Mouse (Mus musculus) left cerebral cortex, adult 9 months (tissue): Measurements from ENCODE around the gene Smim22.

ENCODE experiments used
- DNase-seq, 2 experiments: peaks; one replicate each; pipeline ENCODE4 v3.0.0; 2022; ENCODE audit warnings: low spot score in 2 of 2

Gene Smim22

GRCm38 (mm10) chr16:5008076-5008475, 988 bp downstream of the Smim22 start:
- no peak for DNase-seq

- no peak for DNase-seq
Observed at GRCm38 (mm10) chr16:5010371-5010935, 3.4 kb downstream of the Smim22 start.

- DNase-seq = no peak
Observed at GRCm38 (mm10) chr16:5011285-5011684, 4.2 kb downstream of the Smim22 start.

- no peak for DNase-seq
Observed at GRCm38 (mm10) chr16:5012036-5013005, 5.2 kb downstream of the Smim22 start.

GRCm38 (mm10) chr16:5013054-5013838, 6.2 kb downstream of the Smim22 start, which contains the start of gene Rogdi:
Rogdi (minus strand) TSS chr16:5013553.
- peak; percentile 98 to 99 for DNase-seq

GRCm38 (mm10) chr16:5014578-5014977, 7.5 kb downstream of the Smim22 start:
- no peak for DNase-seq

- DNase-seq = no peak
Observed at GRCm38 (mm10) chr16:5024021-5024420, 16.9 kb downstream of the Smim22 start.

DNA sequence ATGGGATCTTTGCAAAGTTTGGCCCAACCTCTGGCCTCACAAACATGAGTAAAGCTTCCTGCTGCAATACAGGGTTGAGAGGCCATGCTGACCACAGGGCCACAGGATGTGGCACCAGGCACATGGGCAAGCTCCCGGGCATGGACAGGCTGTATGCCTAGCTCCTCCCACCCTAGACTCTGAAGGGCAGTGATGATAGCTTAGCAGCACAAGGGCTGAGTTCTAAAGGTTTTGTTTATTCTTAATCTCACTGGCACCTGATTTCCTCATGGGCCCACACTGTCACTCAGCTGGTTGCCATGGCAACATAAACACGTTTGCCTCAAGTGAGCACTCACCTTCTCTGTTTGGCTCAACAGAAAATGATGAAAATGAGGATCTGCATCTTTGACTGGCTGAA, 22.8 kb downstream of the Smim22 start:
- no peak for DNase-seq

GRCm38 (mm10) chr16:5035591-5035990, 28.5 kb downstream of the Smim22 start:
- no peak for DNase-seq

DNA sequence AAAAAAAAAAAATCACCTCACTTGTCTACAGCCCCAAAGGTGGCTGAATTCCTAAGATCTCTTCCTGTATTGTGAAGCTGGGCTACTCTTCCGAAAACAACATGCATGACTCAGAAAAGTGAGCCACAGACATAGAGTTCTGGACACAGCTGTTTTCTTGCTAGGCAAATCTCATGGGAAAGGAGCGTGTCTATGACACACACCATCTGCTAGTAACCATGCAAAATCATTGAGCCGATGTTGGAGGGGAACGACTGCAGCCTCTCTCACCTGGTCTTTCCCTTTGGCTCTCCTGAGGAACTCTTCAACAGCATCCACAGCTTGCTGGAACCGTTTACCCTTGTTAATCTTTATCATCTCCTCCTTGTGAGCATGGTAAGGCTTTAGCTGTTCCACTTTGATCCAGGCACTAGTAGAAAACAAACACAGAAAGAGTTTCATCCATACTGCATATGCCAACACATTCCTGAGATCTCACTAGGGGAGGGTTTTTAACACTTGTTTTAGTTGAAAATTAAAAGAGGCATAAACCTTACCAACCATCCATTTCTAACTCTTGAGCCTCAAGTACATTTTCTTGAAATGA, 29.7 kb downstream of the Smim22 start:
- DNase-seq = no peak

DNA sequence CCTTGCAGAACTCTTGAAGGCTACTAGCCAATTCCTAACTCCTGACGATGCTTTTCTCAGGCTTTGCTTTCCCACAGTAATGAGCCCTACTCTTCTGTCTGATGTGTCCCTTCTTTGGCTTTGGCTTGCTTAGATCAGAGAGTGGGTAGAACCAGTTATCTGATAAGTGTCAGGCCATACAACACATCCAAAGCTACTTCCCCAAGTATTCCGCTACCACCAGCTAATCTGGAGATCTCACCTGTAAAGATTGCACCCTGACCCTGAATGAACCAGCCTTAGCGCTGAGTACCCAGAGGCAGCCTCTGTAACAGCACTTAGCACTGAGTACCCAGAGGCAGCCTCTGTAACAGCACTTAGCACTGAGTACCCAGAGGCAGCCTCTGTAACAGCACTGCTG, 38.2 kb downstream of the Smim22 start:
- no peak for DNase-seq

DNA sequence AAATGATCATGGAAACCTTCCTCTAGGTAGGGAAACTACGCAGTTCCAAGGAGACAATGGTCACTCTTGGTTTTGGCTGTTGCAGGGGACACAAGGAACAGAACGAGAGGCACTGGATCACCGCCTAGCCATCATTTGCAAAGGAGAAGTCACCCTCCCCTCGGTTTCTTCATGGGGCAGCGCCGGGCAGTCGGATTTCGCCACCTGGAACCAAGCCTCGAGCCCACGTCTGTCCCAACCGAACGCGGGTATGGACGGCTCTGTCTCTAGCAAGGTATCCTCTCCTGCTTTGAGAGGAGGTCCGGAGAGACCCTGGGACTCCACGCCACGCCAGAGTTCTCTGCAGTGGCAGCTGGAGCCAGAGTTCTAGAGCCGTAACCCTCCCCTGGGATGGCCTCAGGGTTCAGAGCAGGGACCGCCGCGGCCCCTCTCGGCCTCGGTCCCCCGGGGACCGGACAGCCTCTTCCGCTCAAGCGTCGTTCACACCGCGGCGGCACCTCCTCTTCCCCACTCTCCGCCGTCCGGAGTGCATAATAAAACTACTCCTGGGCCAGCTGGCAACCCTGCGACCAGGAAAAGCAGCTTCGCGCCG, 42.2 kb downstream of the Smim22 start:
- no peak for DNase-seq

DNA sequence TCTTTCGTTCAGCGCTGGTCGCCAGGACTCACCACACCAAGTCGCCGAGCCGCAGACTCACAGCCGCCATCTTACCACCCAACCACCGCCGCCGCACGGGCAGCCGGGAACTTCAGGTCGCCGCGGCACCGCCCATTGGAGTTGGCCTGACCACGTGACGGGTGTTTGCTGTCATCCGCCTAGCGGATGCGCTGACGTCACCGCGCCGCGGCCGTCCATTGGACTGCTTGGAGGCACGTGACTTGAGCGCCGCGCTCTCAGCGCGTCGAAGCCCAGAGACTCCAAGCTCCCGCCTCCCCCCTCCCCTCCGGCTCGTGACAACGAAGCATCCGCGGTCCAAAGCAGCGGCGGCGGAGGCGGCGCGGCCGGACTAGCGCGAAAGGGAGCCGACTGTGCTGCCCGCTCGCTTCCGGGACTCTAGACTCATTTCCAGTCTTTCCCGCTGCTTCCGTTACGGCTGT, 42.7 kb downstream of the Smim22 start, which contains the start of the genes Glyr1 and Ubn1:
Gene Glyr1, minus strand, starts transcription at position 90 of the 461 bp plus-strand sequence.
Gene Ubn1, plus strand, starts transcription at position 284 of the 461 bp plus-strand sequence.
- DNase-seq = peak; percentile 98 to 99

DNA sequence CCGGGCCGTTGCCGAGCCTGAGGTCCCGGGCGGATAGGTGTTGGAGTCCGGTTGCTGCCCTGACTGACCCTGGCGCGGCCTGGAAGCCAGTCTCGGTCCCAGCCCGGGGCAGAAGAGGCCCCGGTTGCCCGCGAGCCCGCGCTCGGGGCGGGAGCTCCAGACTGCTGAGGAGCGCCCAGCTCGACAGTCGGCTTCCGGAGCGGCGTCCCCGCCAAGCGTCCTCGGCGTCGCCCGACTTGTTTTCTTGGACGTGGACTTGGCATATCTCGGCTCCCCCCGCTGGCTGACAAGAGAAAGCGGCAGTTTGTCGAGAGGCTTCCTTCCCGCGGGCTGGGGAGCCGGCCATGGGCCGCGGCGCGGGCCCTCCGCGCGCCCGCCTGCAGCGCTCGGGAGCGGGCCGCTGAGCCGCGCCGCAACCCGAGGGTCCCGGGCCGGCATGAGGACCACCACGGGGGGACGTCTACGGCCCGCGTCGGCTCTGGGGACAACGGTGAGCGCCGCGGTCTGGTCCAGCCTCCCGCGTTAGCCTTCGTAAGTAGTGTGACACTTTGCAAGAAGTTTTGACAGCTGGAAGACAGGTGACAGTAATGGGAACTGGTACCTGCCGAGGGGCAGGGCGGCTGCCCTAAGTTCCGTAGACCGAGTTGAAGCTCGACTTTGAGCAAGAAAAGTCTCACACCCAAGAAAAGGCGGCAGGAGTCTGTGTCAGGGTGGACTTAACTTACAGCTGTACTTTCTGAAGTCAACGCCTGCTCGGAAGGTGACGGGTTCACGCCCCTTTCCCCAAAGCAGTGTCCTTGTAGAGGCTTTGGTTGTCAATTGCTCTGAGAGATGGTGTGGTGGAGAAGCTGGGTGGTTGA, 43.4 kb downstream of the Smim22 start:
- DNase-seq = peak; percentile 18 to 72
